Mouse (Mus musculus): ENCODE measurements at regions not wholly inside any gene's neighbourhood (a gene's known extent, or its start where the extent isn't known, plus 50 kb on each side); places are given as distances from the start of the nearest gene placed in this dataset.

DNA sequence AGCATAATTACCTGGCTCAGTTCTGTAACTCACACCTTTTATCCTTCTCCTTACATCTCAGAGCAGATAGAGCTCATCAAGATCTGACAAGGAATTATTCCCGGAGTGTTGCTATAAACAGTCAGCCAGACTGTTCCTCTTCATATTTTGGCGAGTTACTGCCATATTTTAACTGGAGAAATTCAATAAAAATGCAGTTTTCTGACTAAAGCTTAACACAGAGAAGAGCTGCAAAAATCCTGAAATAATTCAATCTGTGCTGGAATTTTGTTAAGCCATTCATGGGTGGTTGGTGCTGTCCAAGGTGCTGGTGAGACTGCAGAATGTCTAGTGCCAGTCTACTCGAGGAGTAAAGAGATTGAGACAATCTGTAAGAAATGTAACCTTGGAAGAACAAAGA, 512.6 kb downstream of the Tm4sf1 start:
- peak; percentile 0 for DNase-seq

DNA sequence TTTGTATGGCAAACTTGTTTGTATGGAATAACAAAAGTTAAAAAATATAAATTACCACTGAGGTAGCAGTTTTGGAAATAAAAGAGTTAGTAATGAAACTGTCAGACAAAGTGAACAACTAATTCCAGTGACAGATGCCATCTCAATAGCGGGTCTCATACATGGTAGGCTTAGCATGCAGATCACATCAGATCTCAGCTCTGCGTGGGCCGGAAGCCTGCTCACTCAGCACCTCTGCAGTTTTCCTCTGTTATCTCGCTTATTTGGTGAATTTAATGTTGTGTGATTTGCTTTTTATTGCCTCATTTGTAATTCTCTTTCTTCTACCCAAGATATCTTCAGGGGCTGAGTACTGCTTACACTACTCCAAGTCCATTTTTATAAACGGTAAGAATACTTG, 527.9 kb downstream of the Tm4sf1 start:
- DNase-seq = no peak

DNA sequence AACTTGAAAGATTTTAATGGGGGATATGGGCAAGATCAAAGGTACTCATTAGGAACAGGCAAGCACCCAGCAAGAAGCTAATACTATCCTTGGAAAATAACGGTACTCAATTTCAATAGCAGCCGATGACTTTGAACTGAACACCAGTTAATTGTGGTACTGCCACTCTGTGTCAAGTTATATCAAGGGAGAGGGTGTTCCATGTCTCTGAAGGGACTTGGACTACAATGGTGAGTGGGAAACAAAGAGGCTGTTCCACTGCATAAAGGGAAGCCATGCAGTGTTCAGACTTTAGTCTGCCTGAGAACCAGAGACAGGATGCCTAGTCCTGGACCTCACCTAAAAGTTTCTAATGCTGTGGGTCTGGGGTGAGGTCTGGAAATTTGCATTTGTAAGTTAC, 531.6 kb downstream of the Tm4sf1 start:
- DNase-seq = no peak

DNA sequence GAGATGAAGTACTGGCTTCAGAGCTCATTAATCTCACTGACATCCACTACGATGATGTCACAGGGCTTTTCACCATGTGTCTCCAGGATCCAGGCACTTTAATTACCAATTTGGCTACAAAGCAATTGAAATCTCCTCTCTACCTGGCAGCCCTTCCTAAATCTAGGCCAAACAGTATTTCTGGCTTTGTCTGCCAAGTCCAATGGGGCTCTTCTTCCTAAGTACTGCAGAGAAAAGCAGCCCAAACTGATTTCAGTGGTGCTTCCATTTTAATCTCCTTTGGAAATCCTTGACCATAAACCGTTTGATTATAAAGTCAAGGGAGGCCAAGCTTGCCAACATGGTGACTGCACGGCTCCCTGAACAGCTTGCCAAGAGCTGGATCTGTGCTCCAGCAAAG, 534.7 kb downstream of the Tm4sf1 start:
- DNase-seq = no peak

DNA sequence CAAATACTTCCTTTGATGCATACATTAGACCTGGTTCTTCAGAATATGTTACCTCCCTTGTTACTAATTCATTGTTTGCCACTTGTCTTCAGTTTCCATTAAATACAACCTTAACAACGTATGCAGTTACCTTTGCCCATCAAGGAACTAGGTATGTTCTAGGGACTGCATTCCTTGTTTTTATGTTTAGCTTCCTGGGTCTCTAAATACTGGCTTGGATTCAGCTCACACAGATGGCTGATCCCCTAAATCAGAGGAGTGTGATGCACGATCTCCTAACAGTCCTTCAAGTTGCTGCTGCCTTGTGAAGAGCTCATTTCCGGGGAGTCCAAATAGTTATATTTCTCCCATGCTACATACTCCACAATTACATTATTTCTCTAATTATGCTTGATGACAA, 537.5 kb downstream of the Tm4sf1 start:
- DNase-seq = no peak

DNA sequence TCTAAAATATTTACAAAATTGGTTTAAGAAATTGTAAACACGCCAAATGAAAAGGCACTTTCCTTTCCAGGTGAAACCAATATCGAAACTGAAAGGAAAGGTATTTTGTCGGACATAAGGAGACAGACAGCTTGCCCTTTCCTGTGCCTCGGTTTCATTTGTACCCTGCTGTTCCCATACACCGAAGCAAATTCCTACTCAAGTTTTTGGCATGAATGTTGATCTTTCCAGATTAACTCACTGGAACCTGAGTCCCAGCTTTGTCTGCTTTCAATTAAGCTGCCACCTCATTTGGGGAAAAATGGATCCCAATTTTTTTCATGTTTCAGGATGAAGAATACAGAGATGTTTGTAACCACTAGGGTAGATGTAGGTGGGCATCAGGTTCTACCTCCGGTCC, 537.9 kb downstream of the Tm4sf1 start:
- no peak for DNase-seq

DNA sequence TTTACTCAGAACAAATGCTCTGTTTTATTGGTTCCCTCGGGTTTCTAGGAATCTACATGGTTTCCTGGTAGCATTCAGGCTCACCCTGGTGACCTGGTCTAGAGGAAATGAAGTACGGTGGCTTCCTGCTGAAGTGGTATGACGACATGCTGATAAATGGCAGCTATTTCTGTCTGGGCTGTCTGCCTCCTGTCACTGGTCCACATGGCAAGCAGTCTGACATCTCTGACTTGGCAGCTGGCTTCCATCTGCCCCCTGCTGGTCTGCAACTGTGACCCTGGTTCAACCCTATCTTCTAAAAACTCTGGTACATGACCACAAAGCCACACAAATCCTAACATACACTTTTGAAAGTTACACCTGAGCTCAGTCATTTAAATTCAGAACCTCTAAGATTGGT, 548.1 kb downstream of the Tm4sf1 start:
- DNase-seq = peak; percentile 19

DNA sequence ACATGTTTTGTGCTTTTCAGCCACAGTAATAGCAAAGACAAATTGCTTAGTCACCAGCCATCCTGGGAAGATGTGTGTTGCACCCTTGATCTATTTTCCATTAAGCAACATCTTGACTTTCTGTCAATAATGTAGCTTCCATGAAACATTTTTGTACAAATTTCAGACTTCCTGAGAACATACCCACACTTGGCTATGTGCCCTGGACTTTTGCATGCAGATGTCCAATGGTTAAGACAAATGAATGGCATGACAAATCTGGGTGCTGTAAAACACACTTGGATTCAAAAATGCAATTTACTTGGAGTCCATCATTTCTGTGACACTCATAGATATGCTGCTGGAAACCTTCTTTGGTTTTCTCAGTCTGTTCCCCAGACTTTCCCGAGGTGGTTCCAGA, 549.9 kb downstream of the Tm4sf1 start:
- no peak for DNase-seq

DNA sequence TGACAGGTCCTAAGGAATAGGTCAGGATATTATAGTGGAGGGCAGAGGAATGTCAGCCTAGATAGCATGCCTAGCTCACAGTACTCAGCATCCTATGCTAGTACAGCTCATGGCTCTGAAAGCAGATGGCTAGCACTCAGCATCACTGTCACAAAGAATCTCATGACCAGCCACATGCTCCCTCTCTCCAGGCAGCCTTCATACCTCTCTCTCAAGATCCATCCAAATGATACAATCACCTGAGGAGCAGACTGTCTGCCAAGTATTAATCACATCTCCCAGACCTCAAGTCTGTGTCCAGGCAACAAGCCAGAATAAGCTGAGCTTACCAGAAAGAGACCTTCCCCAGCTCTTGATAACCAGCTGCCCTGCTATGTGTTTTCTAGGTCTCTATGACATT, 557.4 kb upstream of the Nbea start:
- DNase-seq = no peak

DNA sequence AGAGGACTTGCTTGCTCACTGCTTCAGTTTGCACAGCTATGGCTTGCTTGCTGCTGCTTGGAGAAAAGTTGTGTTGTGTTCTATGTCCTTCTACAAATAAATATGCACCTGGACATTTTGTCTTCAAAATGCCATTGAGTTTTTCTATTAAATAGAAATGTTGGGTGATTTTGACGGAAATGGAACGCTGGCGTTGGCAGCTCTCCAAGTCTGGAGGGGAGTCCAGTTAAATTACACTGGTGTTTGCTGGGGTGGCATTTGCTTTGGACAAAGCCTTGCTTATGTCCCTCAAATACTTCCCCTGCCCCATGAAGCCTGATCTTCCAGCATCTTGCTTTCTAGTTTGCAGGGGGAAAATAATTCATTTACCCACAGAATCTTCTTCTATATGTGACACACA, 556.0 kb upstream of the Nbea start:
- DNase-seq = no peak

DNA sequence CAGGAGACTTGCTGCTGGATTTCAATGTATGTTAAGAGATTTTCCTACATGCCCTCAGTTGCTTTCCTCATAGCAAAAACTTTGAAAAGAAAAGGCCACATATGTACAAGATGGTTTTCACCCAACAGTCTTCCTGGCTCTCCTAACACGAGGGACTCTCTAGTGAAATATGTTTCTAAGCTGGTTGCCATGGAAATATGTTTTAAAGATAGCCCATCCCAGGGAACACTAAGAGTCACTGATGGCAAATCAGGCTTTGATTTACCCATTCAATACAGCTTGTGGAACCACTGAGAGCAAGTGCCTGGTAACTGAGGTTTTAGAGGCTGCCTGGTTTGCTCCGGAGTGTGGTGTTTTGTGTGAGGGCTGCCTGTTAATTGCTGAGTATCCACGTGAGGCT, 547.3 kb upstream of the Nbea start:
- DNase-seq = no peak

DNA sequence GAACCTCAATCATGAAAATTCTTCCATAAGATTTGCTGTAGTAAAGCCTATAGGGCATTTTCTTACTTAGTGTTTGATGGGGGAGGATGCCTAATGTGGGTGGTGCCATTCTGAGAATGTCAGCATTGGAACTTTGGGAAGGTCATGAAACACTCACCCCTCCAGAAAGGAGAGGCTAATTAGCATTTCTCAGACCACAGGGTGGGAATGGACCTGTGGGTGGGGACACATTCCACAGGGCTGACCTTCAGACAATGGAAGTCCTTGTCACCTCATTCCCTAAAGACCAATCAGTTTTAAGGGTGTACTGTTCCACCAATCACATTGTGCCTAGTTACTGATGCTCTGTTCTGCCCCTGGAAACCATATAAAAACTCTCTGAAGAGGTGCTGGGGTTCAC, 541.5 kb upstream of the Nbea start:
- no peak for DNase-seq

DNA sequence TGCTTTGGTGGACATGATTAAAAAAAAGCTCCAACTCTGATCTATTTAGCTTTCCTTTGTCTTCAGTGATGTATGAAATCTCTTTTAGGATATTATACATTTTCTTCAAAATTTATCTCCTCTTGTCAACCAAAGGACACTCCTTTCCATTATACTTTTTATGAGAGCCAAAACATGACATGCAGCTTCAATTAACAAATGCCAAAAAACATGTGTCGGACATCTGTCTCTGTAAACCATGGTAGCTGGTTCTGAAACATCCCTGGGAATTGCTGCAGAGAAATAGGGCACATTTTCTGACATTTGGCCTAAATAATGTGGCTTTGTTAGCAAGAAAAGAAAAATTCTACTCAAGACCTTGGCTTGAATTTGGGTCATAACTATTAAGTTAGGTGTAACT, 524.8 kb upstream of the Nbea start:
- DNase-seq = no peak

DNA sequence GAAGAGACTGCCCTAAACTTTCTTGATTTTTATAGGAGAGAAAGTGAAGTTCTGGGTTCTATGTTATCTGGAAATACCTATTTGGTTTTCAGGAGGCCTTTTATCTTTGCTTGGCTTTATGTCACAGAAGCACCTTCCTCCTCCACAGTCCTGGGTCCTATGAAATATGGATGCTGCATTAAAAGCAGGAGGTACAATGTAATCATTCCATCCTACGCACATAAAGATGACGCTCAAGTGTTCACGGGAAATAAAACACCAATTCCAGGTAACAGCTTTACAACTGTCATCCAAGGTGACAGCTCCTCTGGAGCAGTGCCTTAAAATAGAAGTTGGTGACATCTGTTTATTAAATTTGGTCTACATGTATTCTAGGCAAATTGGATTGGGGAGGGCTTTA, 523.8 kb upstream of the Nbea start:
- DNase-seq = no peak

DNA sequence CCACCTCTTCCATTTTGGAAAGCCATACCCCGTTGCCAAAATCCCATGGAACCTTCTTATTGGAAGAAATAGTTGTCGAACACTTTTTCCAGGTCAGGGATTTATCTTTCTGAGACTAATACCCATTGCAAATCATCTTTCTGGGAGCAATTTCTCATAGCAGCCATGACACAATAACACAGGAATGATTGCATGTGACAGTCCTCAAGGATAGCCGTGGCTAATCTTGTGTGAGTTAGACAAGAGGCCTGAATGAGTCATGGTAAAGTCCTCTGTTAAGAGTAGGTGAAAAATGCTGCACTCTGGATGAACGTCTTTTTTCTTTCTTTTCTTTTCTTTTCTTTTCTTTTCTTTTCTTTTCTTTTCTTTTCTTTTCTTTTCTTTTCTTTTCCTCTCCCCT, 522.5 kb upstream of the Nbea start:
- DNase-seq = no peak

DNA sequence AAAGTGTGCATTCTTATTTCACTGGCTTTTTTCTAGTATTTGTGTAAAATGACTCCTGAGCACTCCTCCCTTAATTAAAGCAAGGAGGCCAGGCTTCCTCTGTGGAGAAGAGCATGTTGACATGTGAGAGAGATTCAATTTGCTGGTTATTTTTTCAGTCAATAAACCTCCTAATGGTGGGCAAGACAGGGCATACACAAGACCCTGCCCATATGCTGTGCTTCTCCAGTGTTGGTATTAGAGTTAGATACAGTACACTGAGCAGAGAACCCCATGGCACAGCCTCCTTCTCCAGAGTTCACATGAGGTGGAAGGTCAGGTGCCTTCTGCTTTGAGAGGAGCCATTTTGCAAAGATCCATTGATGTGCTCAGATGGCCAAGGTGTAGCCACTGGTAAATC, 515.4 kb upstream of the Nbea start:
- no peak for DNase-seq

DNA sequence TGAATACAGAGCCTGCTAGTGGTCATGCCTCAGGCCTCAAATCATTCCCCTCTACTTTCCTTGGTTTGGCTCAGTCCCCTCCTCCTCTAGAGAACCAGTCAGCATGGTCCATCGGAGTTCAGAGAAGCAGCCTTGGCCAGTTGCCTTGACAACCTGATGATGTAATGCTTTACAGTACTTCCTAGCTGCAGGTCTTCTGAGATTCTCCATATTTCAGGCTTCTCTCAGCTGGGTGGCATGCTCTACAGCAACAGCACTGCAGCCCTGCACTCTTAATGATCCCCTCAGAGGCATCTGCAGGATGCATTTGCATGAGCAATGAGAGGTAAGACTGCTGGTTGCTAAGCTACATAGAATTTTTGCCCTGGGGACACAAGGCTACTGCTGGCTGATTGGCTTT, 514.7 kb upstream of the Nbea start:
- DNase-seq = no peak

DNA sequence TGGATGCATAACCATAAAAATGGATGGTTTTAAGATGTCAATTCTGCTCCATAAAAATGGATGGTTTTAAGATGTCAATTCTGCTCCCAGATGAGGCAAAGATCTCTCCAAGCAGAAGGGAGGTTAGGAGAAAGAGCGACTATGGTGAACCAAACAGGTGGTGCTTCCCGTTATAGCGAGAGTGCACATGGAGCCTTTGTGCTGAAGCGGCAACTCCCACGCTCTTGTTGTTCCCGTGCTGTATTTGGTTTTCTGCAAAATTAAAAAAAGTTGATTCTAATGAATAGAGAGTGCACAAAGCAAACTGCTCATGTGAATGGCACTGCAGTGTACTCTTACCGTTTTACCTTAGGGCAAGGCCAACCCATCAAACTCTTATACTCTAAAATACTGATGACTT, 497.5 kb upstream of the Nbea start:
- DNase-seq = no peak

DNA sequence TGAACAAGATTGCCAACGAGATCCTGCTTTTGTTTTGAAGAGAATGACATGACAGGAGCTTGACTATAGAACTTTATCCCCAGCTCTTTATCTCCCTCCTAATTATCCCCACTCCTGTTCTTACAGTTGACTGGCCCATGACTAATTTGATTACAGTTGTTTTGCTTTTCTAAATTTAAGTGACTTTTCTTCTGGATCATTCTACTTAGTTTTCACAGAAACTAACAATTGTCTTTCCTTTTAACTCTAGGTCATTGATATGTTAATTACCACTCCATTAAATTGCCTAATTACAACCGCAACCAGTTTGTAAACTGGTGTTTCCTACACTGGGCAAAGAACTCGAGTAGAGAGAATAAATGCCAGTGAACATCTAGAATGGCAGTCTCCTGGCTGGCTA, 485.3 kb upstream of the Nbea start:
- DNase-seq = no peak

DNA sequence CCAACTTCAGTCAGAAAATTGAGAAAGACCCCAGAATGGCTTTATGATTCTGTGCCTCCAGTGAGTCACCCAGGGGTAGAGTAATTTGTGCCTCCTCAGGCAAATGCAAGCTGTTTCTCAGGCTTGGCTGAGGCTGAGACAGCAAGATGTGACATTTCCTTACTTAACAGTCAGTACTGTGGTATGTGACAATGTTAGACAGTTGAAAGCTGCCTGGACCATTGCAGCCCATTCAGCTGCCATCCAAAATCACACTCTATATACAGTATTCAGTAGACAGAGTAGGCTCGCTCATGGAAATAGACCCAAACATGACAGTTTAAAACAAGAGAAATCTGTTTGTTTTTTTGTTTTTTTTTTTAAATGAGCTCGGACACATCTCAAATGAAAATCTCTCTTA, 477.1 kb upstream of the Nbea start:
- no peak for DNase-seq

DNA sequence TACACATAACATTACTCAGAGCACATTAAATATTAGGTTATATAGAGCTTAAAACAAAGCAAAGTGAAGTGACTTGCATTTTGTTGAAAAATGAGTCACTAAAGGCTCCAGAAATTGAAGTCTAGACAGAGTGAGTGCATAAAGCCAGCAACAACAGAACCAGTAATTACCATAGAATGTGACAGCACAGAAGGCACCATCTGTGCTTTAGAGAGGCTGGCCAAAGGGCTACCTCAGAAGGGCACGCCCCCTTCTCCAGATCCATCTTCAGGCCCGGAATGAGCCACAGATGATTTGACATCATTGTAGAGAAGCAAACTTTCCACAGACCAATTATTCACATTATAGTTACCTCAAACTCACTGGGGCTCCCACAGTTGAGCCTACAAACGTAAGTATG, 463.8 kb upstream of the Nbea start:
- no peak for DNase-seq

Measured in lung, postnatal 36 days (tissue).